In genomic region chr10:127664891-127665290, GRCm38 (mm10) we compare ENCODE assay signal across 8 mouse cellular contexts. TPM values are rescaled to one million over a fixed set of nuclear protein-coding genes. Genes with fewer than 3 reads are reported as not detected.
DNase-seq lines count a peak whose midpoint lies in the region; ATAC-seq and TF ChIP-seq lines count a peak whose summit lies in the region.

No protein-coding gene starts in this region.

- DNase-seq in kidney, postnatal 0 days (ENCODE audit: low spot score), result no peak
- DNase-seq in kidney, adult 9 months, result no peak
- no peak for DNase-seq in heart, postnatal 0 days (ENCODE audit: low spot score)
- DNase-seq in liver, postnatal 0 days, result no peak
- no peak for DNase-seq in right cerebral cortex, postnatal 4 days
- no peak for DNase-seq in testis, postnatal 10 days (ENCODE audit: low spot score)

- H3K27me3 ChIP-seq in kidney, postnatal 0 days (ENCODE audit: insufficient read depth, low read length), result no peaks in the 10 kb centered on the region
- no peaks in the 10 kb centered on the region for H3K27me3 ChIP-seq in heart, postnatal 0 days (ENCODE audit: control insufficient read depth, insufficient read depth, low read length)
- H3K27me3 ChIP-seq in liver, postnatal 0 days (ENCODE audit: insufficient read depth, low read length), result peaks cover 28% of the 10 kb centered on the region

- WGBS in kidney, postnatal 0 days, result 31% methylated on average over 13 of the region's 13 CpGs
- WGBS in heart, postnatal 0 days, result 60% methylated on average over 13 of the region's 13 CpGs
- 57% methylated on average over 13 of the region's 13 CpGs for WGBS in liver, postnatal 0 days (ENCODE audit: insufficient replicate concordance)

- peaks cover 55% of the 10 kb centered on the region for H3K4me1 ChIP-seq in kidney, postnatal 0 days (replicated peaks; ENCODE audit: insufficient read depth, low read length)
- H3K4me1 ChIP-seq in bone marrow macrophage, adult 2 months (ENCODE audit: control insufficient read depth, insufficient read depth, low read length), result peaks cover 25% of the 10 kb centered on the region
- peaks cover 51% of the 10 kb centered on the region for H3K4me1 ChIP-seq in heart, postnatal 0 days (ENCODE audit: control insufficient read depth, insufficient read depth)
- H3K4me1 ChIP-seq in liver, postnatal 0 days (ENCODE audit: insufficient read depth), result peaks cover 54% of the 10 kb centered on the region

- no peak overlapping the region for H3K27ac ChIP-seq in kidney, postnatal 0 days
- H3K27ac ChIP-seq in bone marrow macrophage, adult 2 months (ENCODE audit: insufficient read depth, low read depth, low read length), result no peak overlapping the region
- no peak overlapping the region for H3K27ac ChIP-seq in heart, postnatal 0 days (ENCODE audit: low read depth)
- H3K27ac ChIP-seq in liver, postnatal 0 days (ENCODE audit: low read depth), result no peak overlapping the region

- no peaks in the 10 kb centered on the region for H3K9me3 ChIP-seq in kidney, postnatal 0 days (replicated peaks; ENCODE audit: low read length)
- no peaks in the 10 kb centered on the region for H3K9me3 ChIP-seq in heart, postnatal 0 days (replicated peaks; ENCODE audit: control insufficient read depth, low read length)
- no peaks in the 10 kb centered on the region for H3K9me3 ChIP-seq in liver, postnatal 0 days (ENCODE audit: low read length)

- no peak for TF ChIP-seq CTCF in kidney, postnatal 0 days (IDR thresholded peaks at IDR 0.05; ENCODE audit: low read depth)
- TF ChIP-seq CTCF in bone marrow macrophage, adult 2 months (IDR thresholded peaks at IDR 0.05; ENCODE audit: low read depth, low read length), result no peak
- no peak for TF ChIP-seq CTCF in heart, postnatal 0 days (IDR thresholded peaks at IDR 0.05; ENCODE audit: low read depth)
- no peak for TF ChIP-seq CTCF in liver, postnatal 0 days (IDR thresholded peaks at IDR 0.05; ENCODE audit: low read depth)

- no peak for ATAC-seq in kidney, postnatal 0 days (replicated peaks; ENCODE audit: low FRiP score, low read depth)
- ATAC-seq in heart, postnatal 0 days (ENCODE audit: insufficient read depth, low read depth), result no peak
- no peak for ATAC-seq in liver, postnatal 0 days
- ATAC-seq in granulocyte monocyte progenitor cell, adult 5-6 weeks (replicated peaks; ENCODE audit: poor library complexity, severe bottlenecking), result no peak

- peak overlapping the region; percentile 82 for H3K9ac ChIP-seq in kidney, postnatal 0 days (ENCODE audit: low read depth, low read length)
- H3K9ac ChIP-seq in heart, postnatal 0 days (replicated peaks; ENCODE audit: low read depth, low read length), result peak overlapping the region; percentile 8; the same call in 1 of the 2 replicates
- H3K9ac ChIP-seq in liver, postnatal 0 days (replicated peaks), result no peak overlapping the region; the same call in 1 of the 2 replicates

- H3K4me2 ChIP-seq in kidney, postnatal 0 days (ENCODE audit: low read length), result peak overlapping the region; percentile 77
- H3K4me2 ChIP-seq in heart, postnatal 0 days (ENCODE audit: low read depth, low read length), result peak overlapping the region; percentile 71
- H3K4me2 ChIP-seq in liver, postnatal 0 days (ENCODE audit: low read depth, low read length), result peak overlapping the region; percentile 90; the same call in 1 of the 2 replicates

- peak overlapping the region; percentile 82 for H3K4me3 ChIP-seq in kidney, postnatal 0 days (replicated peaks; ENCODE audit: low read depth, low read length)
- peak overlapping the region; percentile 65 for H3K4me3 ChIP-seq in bone marrow macrophage, adult 2 months (ENCODE audit: insufficient read depth, low read length)
- peak overlapping the region; percentile 65 for H3K4me3 ChIP-seq in heart, postnatal 0 days (ENCODE audit: low read depth, low read length)
- peak overlapping the region; percentile 61; the same call in 1 of the 2 replicates for H3K4me3 ChIP-seq in liver, postnatal 0 days (ENCODE audit: low read depth, low read length)

- TF ChIP-seq EP300 in heart, postnatal 0 days (IDR thresholded peaks at IDR 0.05; ENCODE audit: low read depth), result no peak
- no peak for TF ChIP-seq EP300 in liver, postnatal 0 days (IDR thresholded peaks at IDR 0.05; ENCODE audit: low read depth)

- H3K36me3 ChIP-seq in kidney, postnatal 0 days (ENCODE audit: insufficient read depth, low read length), result peaks cover 32% of the 10 kb centered on the region
- peaks cover 34% of the 10 kb centered on the region for H3K36me3 ChIP-seq in heart, postnatal 0 days (replicated peaks; ENCODE audit: control insufficient read depth, insufficient read depth, low read length)
- peaks cover 24% of the 10 kb centered on the region for H3K36me3 ChIP-seq in liver, postnatal 0 days (replicated peaks; ENCODE audit: insufficient read depth, low read length)

- no peak for TF ChIP-seq POLR2A in bone marrow macrophage, adult 2 months (IDR thresholded peaks at IDR 0.05; ENCODE audit: borderline replicate concordance, low read depth, low read length)

RNA-seq across cellular contexts. Expression of gene Nemp1, which starts 1.8 kb away (rescaled TPM):
- polyA plus RNA-seq in kidney, postnatal 0 days (2015; fragmentation: Nextera tagmentation; extraction: Ambion mirVana), result 6.6 and 6.9 TPM in 2 replicates
- 11.0 and 13.5 TPM in 2 replicates for polyA plus RNA-seq in bone marrow macrophage, adult 2 months (2012; ENCODE audit: insufficient read depth, insufficient read length, missing spikeins)
- 10.0 and 16.0 TPM in 2 replicates for total RNA-seq in heart, postnatal 0 days (2014; rRNA removed; ENCODE audit: low replicate concordance)
- polyA plus RNA-seq in heart, postnatal 0 days (2015; fragmentation: Nextera tagmentation; extraction: Ambion mirVana), result 4.2 and 4.5 TPM in 2 replicates
- polyA plus RNA-seq in liver, postnatal 0 days (2015; fragmentation: Nextera tagmentation; extraction: Ambion mirVana), result 5.6 and 6.3 TPM in 2 replicates
- total RNA-seq in granulocyte monocyte progenitor cell, adult 5-6 weeks (2014; fragmentation: Nextera tagmentation), result 14.7 and 18.9 TPM in 2 replicates
- 21.7 TPM in 2 replicates for total RNA-seq in granulocyte monocyte progenitor cell, adult 5-6 weeks (2017)

RNA-seq across cellular contexts. Expression of gene Nab2, which starts 3.5 kb away (rescaled TPM):
- polyA plus RNA-seq in kidney, postnatal 0 days (2015; fragmentation: Nextera tagmentation; extraction: Ambion mirVana), result 21.5 and 24.3 TPM in 2 replicates
- polyA plus RNA-seq in bone marrow macrophage, adult 2 months (2012; ENCODE audit: insufficient read depth, insufficient read length, missing spikeins), result 21.4 and 25.4 TPM in 2 replicates
- 15.3 and 17.0 TPM in 2 replicates for total RNA-seq in heart, postnatal 0 days (2014; rRNA removed; ENCODE audit: low replicate concordance)
- polyA plus RNA-seq in heart, postnatal 0 days (2015; fragmentation: Nextera tagmentation; extraction: Ambion mirVana), result 4.0 and 5.3 TPM in 2 replicates
- polyA plus RNA-seq in liver, postnatal 0 days (2015; fragmentation: Nextera tagmentation; extraction: Ambion mirVana), result 2.4 and 4.3 TPM in 2 replicates
- 7.3 and 11.4 TPM in 2 replicates for total RNA-seq in granulocyte monocyte progenitor cell, adult 5-6 weeks (2014; fragmentation: Nextera tagmentation)
- 2.6 and 4.7 TPM in 2 replicates for total RNA-seq in granulocyte monocyte progenitor cell, adult 5-6 weeks (2017)

RNA-seq across cellular contexts. Expression of gene Stat6, which starts 22.1 kb away (rescaled TPM):
- polyA plus RNA-seq in kidney, postnatal 0 days (2015; fragmentation: Nextera tagmentation; extraction: Ambion mirVana), result 26.2 and 27.0 TPM in 2 replicates
- 128 and 144 TPM in 2 replicates for polyA plus RNA-seq in bone marrow macrophage, adult 2 months (2012; ENCODE audit: insufficient read depth, insufficient read length, missing spikeins)
- total RNA-seq in heart, postnatal 0 days (2014; rRNA removed; ENCODE audit: low replicate concordance), result 38.1 and 42.3 TPM in 2 replicates
- polyA plus RNA-seq in heart, postnatal 0 days (2015; fragmentation: Nextera tagmentation; extraction: Ambion mirVana), result 24.0 and 24.6 TPM in 2 replicates
- polyA plus RNA-seq in liver, postnatal 0 days (2015; fragmentation: Nextera tagmentation; extraction: Ambion mirVana), result 11.3 and 13.0 TPM in 2 replicates
- total RNA-seq in granulocyte monocyte progenitor cell, adult 5-6 weeks (2014; fragmentation: Nextera tagmentation), result 71.6 and 82.1 TPM in 2 replicates
- 46.0 and 67.5 TPM in 2 replicates for total RNA-seq in granulocyte monocyte progenitor cell, adult 5-6 weeks (2017)

RNA-seq across cellular contexts. Expression of gene Myo1a, which starts 40.1 kb away (rescaled TPM):
- 0.07 and 0.18 TPM in 2 replicates for polyA plus RNA-seq in kidney, postnatal 0 days (2015; fragmentation: Nextera tagmentation; extraction: Ambion mirVana)
- polyA plus RNA-seq in bone marrow macrophage, adult 2 months (2012; ENCODE audit: insufficient read depth, insufficient read length, missing spikeins), result 0.31 TPM in 1 of 2 replicates, not detected in the other
- total RNA-seq in heart, postnatal 0 days (2014; rRNA removed; ENCODE audit: low replicate concordance), result not detected in 2 replicates
- 0.04 and 0.05 TPM in 2 replicates for polyA plus RNA-seq in heart, postnatal 0 days (2015; fragmentation: Nextera tagmentation; extraction: Ambion mirVana)
- polyA plus RNA-seq in liver, postnatal 0 days (2015; fragmentation: Nextera tagmentation; extraction: Ambion mirVana), result 0.07 TPM in 1 of 2 replicates, not detected in the other
- not detected in 2 replicates for total RNA-seq in granulocyte monocyte progenitor cell, adult 5-6 weeks (2014; fragmentation: Nextera tagmentation)
- total RNA-seq in granulocyte monocyte progenitor cell, adult 5-6 weeks (2017), result not detected in 2 replicates

RNA-seq across cellular contexts. Expression of gene Lrp1, which starts 43.9 kb away (rescaled TPM):
- 42.6 and 44.5 TPM in 2 replicates for polyA plus RNA-seq in kidney, postnatal 0 days (2015; fragmentation: Nextera tagmentation; extraction: Ambion mirVana)
- 361 and 418 TPM in 2 replicates for polyA plus RNA-seq in bone marrow macrophage, adult 2 months (2012; ENCODE audit: insufficient read depth, insufficient read length, missing spikeins)
- total RNA-seq in heart, postnatal 0 days (2014; rRNA removed; ENCODE audit: low replicate concordance), result 37.0 and 65.9 TPM in 2 replicates
- polyA plus RNA-seq in heart, postnatal 0 days (2015; fragmentation: Nextera tagmentation; extraction: Ambion mirVana), result 15.4 and 15.7 TPM in 2 replicates
- 44.7 and 49.2 TPM in 2 replicates for polyA plus RNA-seq in liver, postnatal 0 days (2015; fragmentation: Nextera tagmentation; extraction: Ambion mirVana)
- 13.9 and 15.0 TPM in 2 replicates for total RNA-seq in granulocyte monocyte progenitor cell, adult 5-6 weeks (2014; fragmentation: Nextera tagmentation)
- 5.7 and 18.1 TPM in 2 replicates for total RNA-seq in granulocyte monocyte progenitor cell, adult 5-6 weeks (2017)
